Mouse (Mus musculus) hindbrain, postnatal 0 days (tissue): ENCODE measurements around the gene Zfp937. TPM values are rescaled to one million over a fixed set of nuclear protein-coding genes. Genes with fewer than 3 reads are reported as not detected.
"Not testable (repeated sequence)": the region's sequence is repeated elsewhere in the genome, so short reads cannot be mapped to it uniquely, and the experiment has no call there.

Experiments
- ATAC-seq: fragments of 200-750 bp; cut with Nextera tagmentation; 2 replicates; pipeline ENCODE4 v1.8.0; 2017; ENCODE audit warnings: mild to moderate bottlenecking, moderate TSS enrichment, moderate library complexity
- DNase-seq: peaks from one replicate; pipeline ENCODE4 v3.0.0-alpha.2; 2015; ENCODE audit warnings: low spot score
- H3K27ac ChIP-seq: fragments of 300-500 bp; sonication (generic); 2 replicates; pipeline ENCODE4 v1.5.1; 2014; ENCODE audit warnings: mild to moderate bottlenecking
- H3K27me3 ChIP-seq: fragments of 300-500 bp; sonication (generic); 2 replicates; pipeline ENCODE4 v1.6.1; 2014; ENCODE audit warnings: low read length, mixed read lengths; ENCODE audit not compliant: insufficient read depth
- H3K36me3 ChIP-seq: fragments of 300-500 bp; sonication (generic); 2 replicates; pipeline ENCODE4 v1.6.1; 2014; ENCODE audit warnings: low read length, mixed read lengths; ENCODE audit not compliant: insufficient read depth
- H3K4me1 ChIP-seq: fragments of 300-500 bp; sonication (generic); 2 replicates; pipeline ENCODE4 v1.6.1; 2014; ENCODE audit warnings: antibody characterized with exemption, low read length, mixed read lengths; ENCODE audit not compliant: insufficient read depth
- H3K4me2 ChIP-seq: fragments of 300-500 bp; sonication (generic); 2 replicates; pipeline ENCODE4 v1.6.1; 2014; ENCODE audit warnings: low read depth, mild to moderate bottlenecking, low read length, moderate library complexity, mixed read lengths
- H3K4me3 ChIP-seq: fragments of 300-500 bp; sonication (generic); 2 replicates; pipeline ENCODE4 v1.5.1; 2014; ENCODE audit warnings: low read length
- H3K9ac ChIP-seq: fragments of 300-500 bp; sonication (generic); replicated peaks from 2 replicates; pipeline ENCODE4 v1.6.1; 2014; ENCODE audit warnings: mild to moderate bottlenecking, low read length, moderate library complexity, mixed read lengths
- H3K9me3 ChIP-seq: fragments of 300-500 bp; sonication (generic); 2 replicates; pipeline ENCODE4 v1.6.1; 2016; ENCODE audit warnings: low read length, mixed read lengths
- CTCF ChIP-seq: IDR thresholded peaks from 2 replicates; pipeline ENCODE4 v1.5.1; 2016; ENCODE audit warnings: antibody characterized with exemption, control low read depth, low read depth
- WGBS: fragments of 180-500 bp; shearing (Covaris S2); extraction: QIAGEN DNeasy Blood & Tissue Kit; methylation state at CpG from one replicate; pipeline ENCODE4 v1.1.7; 2014; 5-methylcytosine and 5-hydroxymethylcytosine counted together
- polyA plus RNA-seq: library from polyadenylated mRNA; unstranded; fragments of >200 nt; fragmentation: Nextera tagmentation; extraction: Ambion mirVana; gene quantifications from 2 replicates; pipeline ENCODE4 v1.2.1, GENCODE M21; 2015
- total RNA-seq: library from RNA; depleted of rRNA; stranded (reverse); fragments of >200 nt; gene quantifications from 2 replicates; pipeline ENCODE4 v1.2.3, GENCODE M21; 2014; rRNA removed

Zfp937 gene
- total and polyA plus RNA-seq, 2 experiments from 2014 or later = 3.2 to 6.2 TPM

GRCm38 (mm10) chr2:150243211-150243610 is 25.3 kb downstream of the Zfp937 start:
- DNase-seq = no peak
- no peak for TF ChIP-seq CTCF
- Histone ChIP-seq H3K27ac (no peak overlapping the region), H3K4me1 (no peaks in the 10 kb centered on the region), H3K27me3 (no peaks in the 10 kb centered on the region), H3K9me3 (peaks cover 18% of the 10 kb centered on the region), H3K4me2 (no peak overlapping the region), H3K9ac (no peak overlapping the region), H3K4me3 (no peak overlapping the region), H3K36me3 (no peaks in the 10 kb centered on the region)
- 92% methylated on average over 2 of the region's 2 CpGs for WGBS
- ATAC-seq = no peak

- not testable (repeated sequence) for DNase-seq, H3K9me3 ChIP-seq, H3K4me3 ChIP-seq, H3K4me2 ChIP-seq, H3K27ac ChIP-seq, H3K36me3 ChIP-seq, ATAC-seq, H3K27me3 ChIP-seq, H3K4me1 ChIP-seq, H3K9ac ChIP-seq
- 69% methylated on average over 2 of the region's 2 CpGs for WGBS
These were observed 37.6 kb downstream of the Zfp937 start, which contains the start of gene Gm21994 for GRCm38 (mm10) chr2:150255491-150255890. Gene Gm21994 (minus strand): TSS chr2:150255591.

- not testable (repeated sequence) for ATAC-seq, H3K9me3 ChIP-seq, H3K4me2 ChIP-seq, H3K4me1 ChIP-seq, DNase-seq, H3K4me3 ChIP-seq, H3K27ac ChIP-seq, H3K27me3 ChIP-seq, H3K9ac ChIP-seq, H3K36me3 ChIP-seq
- 56% methylated on average over 2 of the region's 2 CpGs for WGBS
These were observed 39.0 kb downstream of the Zfp937 start for GRCm38 (mm10) chr2:150256861-150257260.

DNA sequence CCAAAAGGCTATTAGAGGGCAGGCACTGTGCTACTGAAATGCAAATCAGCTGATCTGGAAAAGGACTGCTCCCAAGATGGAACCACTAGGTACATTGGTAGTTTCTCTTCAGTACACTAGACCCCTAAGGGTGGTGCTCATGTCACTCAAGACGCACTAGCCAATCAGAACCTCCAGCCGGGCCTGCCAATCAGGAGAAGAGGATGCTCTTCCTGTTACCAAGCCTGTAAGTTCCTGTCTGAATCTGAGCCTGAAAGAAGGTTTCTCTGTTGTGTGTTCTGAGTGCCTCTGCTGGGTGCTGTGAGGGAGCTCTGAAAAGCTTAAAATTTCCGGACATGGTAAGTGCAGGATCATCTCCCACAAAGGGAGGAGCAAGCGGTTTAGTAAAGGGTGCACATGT is 39.4 kb downstream of the Zfp937 start, which contains the start of gene Gm14124:
Gene Gm14124 (plus strand): TSS at position 227 of the 400 bp plus-strand sequence.
- H3K4me2 ChIP-seq, ATAC-seq, DNase-seq, H3K27me3 ChIP-seq, H3K4me3 ChIP-seq, H3K9ac ChIP-seq, H3K9me3 ChIP-seq, H3K4me1 ChIP-seq, H3K27ac ChIP-seq, H3K36me3 ChIP-seq: not testable (repeated sequence)
- WGBS = 83% methylated on average over 4 of the region's 4 CpGs

Other genes with a start within 250 kb of the Zfp937 start
- 2.7 and 3.4 TPM in 2 replicates for gene Zfp120, start 81.4 kb upstream of the Zfp937 start, total RNA-seq
- gene Zfp120, start 81.4 kb upstream of the Zfp937 start, polyA plus RNA-seq = 5.6 and 5.8 TPM in 2 replicates
- gene Gm10770, start 38.4 kb upstream of the Zfp937 start, total RNA-seq = not detected in 2 replicates
- not detected in 2 replicates for gene Gm10770, start 38.4 kb upstream of the Zfp937 start, polyA plus RNA-seq
- not detected in 2 replicates for gene Gm14139, start 36.3 kb upstream of the Zfp937 start, total RNA-seq
- not detected in 2 replicates for gene Gm14139, start 36.3 kb upstream of the Zfp937 start, polyA plus RNA-seq
- 0.18 TPM in 1 of 2 replicates, not detected in the other for gene Gm21994, start 37.5 kb downstream of the Zfp937 start, total RNA-seq
- 2.2 and 2.8 TPM in 2 replicates for gene Gm21994, start 37.5 kb downstream of the Zfp937 start, polyA plus RNA-seq
- gene Gm14124, start 39.4 kb downstream of the Zfp937 start, total RNA-seq = not detected in 2 replicates
- gene Gm14124, start 39.4 kb downstream of the Zfp937 start, polyA plus RNA-seq = 0.09 TPM in 1 of 2 replicates, not detected in the other
- not detected in 2 replicates for gene Gm10130, start 105.6 kb downstream of the Zfp937 start, total RNA-seq
- gene Gm10130, start 105.6 kb downstream of the Zfp937 start, polyA plus RNA-seq = 0.79 and 1.3 TPM in 2 replicates
- 6.8 and 13.5 TPM in 2 replicates for gene 3300002I08Rik, start 144.7 kb downstream of the Zfp937 start, total RNA-seq
- 12.3 and 13.0 TPM in 2 replicates for gene 3300002I08Rik, start 144.7 kb downstream of the Zfp937 start, polyA plus RNA-seq
- gene Zfp442, start 233.4 kb downstream of the Zfp937 start, total RNA-seq = 1.5 and 2.4 TPM in 2 replicates
- 3.9 and 4.6 TPM in 2 replicates for gene Zfp442, start 233.4 kb downstream of the Zfp937 start, polyA plus RNA-seq